Mouse (Mus musculus) ES-Bruce4 (cell line): ENCODE measurements around the gene Mrpl17.

ENCODE experiments used
- CTCF ChIP-seq: IDR thresholded peaks from one replicate; pipeline ENCODE4 v1.8.1; 2011; ENCODE audit warnings: low read depth, low read length
- EP300 ChIP-seq: IDR thresholded peaks from 2 replicates; pipeline ENCODE4 v1.6.1; 2011; ENCODE audit warnings: low read depth, low read length; ENCODE audit not compliant: insufficient read depth
- POLR2A ChIP-seq: IDR thresholded peaks from one replicate; pipeline ENCODE4 v1.8.1; 2011; ENCODE audit warnings: low read length; ENCODE audit not compliant: insufficient read depth

GRCm38 (mm10) chr7:105812566-105812965 is 1.7 kb upstream of the Mrpl17 start:
- no peak for TF ChIP-seq CTCF
- no peak for TF ChIP-seq POLR2A
- TF ChIP-seq EP300: no peak
